Mouse (Mus musculus): ENCODE data around the gene Slc41a2. TPM values are rescaled to one million over a fixed set of nuclear protein-coding genes. Genes with fewer than 3 reads are reported as not detected.
"Not testable (repeated sequence)": the region's sequence is repeated elsewhere in the genome, so short reads cannot be mapped to it uniquely, and the experiment has no call there.

The Slc41a2 gene
- total RNA-seq, 1 experiment from 2014 or later = 7.0 TPM

- no peak for ATAC-seq (replicated peaks; ENCODE audit: insufficient number of reproducible peaks, low FRiP score, low TSS enrichment, poor library complexity, severe bottlenecking)
Observed at GRCm38 (mm10) chr10:83356416-83356815, 18.7 kb upstream of the Slc41a2 start.

- ATAC-seq (replicated peaks; ENCODE audit: insufficient number of reproducible peaks, low FRiP score, low TSS enrichment, poor library complexity, severe bottlenecking) = no peak
Observed at GRCm38 (mm10) chr10:83354333-83354719, 16.6 kb upstream of the Slc41a2 start.

GRCm38 (mm10) chr10:83353680-83354332 lies 16.1 kb upstream of the Slc41a2 start:
- ATAC-seq (replicated peaks; ENCODE audit: insufficient number of reproducible peaks, low FRiP score, low TSS enrichment, poor library complexity, severe bottlenecking) = no peak

GRCm38 (mm10) chr10:83351779-83352178 lies 14.1 kb upstream of the Slc41a2 start:
- not testable (repeated sequence) for ATAC-seq (replicated peaks; ENCODE audit: insufficient number of reproducible peaks, low FRiP score, low TSS enrichment, poor library complexity, severe bottlenecking)

GRCm38 (mm10) chr10:83350689-83351088 lies 13.0 kb upstream of the Slc41a2 start:
- ATAC-seq (replicated peaks; ENCODE audit: insufficient number of reproducible peaks, low FRiP score, low TSS enrichment, poor library complexity, severe bottlenecking) = no peak

- ATAC-seq (replicated peaks; ENCODE audit: insufficient number of reproducible peaks, low FRiP score, low TSS enrichment, poor library complexity, severe bottlenecking) = no peak
Observed at GRCm38 (mm10) chr10:83347494-83347893, 9.8 kb upstream of the Slc41a2 start.

GRCm38 (mm10) chr10:83346359-83346736 lies 8.7 kb upstream of the Slc41a2 start:
- ATAC-seq (replicated peaks; ENCODE audit: insufficient number of reproducible peaks, low FRiP score, low TSS enrichment, poor library complexity, severe bottlenecking) = no peak

GRCm38 (mm10) chr10:83345693-83346358 lies 8.1 kb upstream of the Slc41a2 start:
- ATAC-seq (replicated peaks; ENCODE audit: insufficient number of reproducible peaks, low FRiP score, low TSS enrichment, poor library complexity, severe bottlenecking) = no peak

GRCm38 (mm10) chr10:83343828-83344685 lies 6.4 kb upstream of the Slc41a2 start:
- 0 out of 2 replicates have a peak, but pooled peaks have one; percentile 17 for ATAC-seq (replicated peaks; ENCODE audit: insufficient number of reproducible peaks, low FRiP score, low TSS enrichment, poor library complexity, severe bottlenecking)

- ATAC-seq (replicated peaks; ENCODE audit: insufficient number of reproducible peaks, low FRiP score, low TSS enrichment, poor library complexity, severe bottlenecking) = no peak
Observed at GRCm38 (mm10) chr10:83343171-83343570, 5.5 kb upstream of the Slc41a2 start.

- no peak for ATAC-seq (replicated peaks; ENCODE audit: insufficient number of reproducible peaks, low FRiP score, low TSS enrichment, poor library complexity, severe bottlenecking)
Observed at GRCm38 (mm10) chr10:83341226-83341625, 3.5 kb upstream of the Slc41a2 start.

GRCm38 (mm10) chr10:83337971-83338598 lies 403 bp upstream of the Slc41a2 start:
- no peak for ATAC-seq (replicated peaks; ENCODE audit: insufficient number of reproducible peaks, low FRiP score, low TSS enrichment, poor library complexity, severe bottlenecking)

GRCm38 (mm10) chr10:83336336-83336735 lies 1.3 kb downstream of the Slc41a2 start:
- no peak for ATAC-seq (replicated peaks; ENCODE audit: insufficient number of reproducible peaks, low FRiP score, low TSS enrichment, poor library complexity, severe bottlenecking)

- ATAC-seq (replicated peaks; ENCODE audit: insufficient number of reproducible peaks, low FRiP score, low TSS enrichment, poor library complexity, severe bottlenecking) = no peak
Observed at GRCm38 (mm10) chr10:83332581-83332980, 5.1 kb downstream of the Slc41a2 start.

- no peak for ATAC-seq (replicated peaks; ENCODE audit: insufficient number of reproducible peaks, low FRiP score, low TSS enrichment, poor library complexity, severe bottlenecking)
Observed at GRCm38 (mm10) chr10:83331811-83332210, 5.9 kb downstream of the Slc41a2 start.

- ATAC-seq (replicated peaks; ENCODE audit: insufficient number of reproducible peaks, low FRiP score, low TSS enrichment, poor library complexity, severe bottlenecking) = peak; percentile 68
Observed at GRCm38 (mm10) chr10:83330336-83330735, 7.3 kb downstream of the Slc41a2 start.

- ATAC-seq (replicated peaks; ENCODE audit: insufficient number of reproducible peaks, low FRiP score, low TSS enrichment, poor library complexity, severe bottlenecking) = no peak
Observed at GRCm38 (mm10) chr10:83328791-83329190, 8.9 kb downstream of the Slc41a2 start.

- no peak for ATAC-seq (replicated peaks; ENCODE audit: insufficient number of reproducible peaks, low FRiP score, low TSS enrichment, poor library complexity, severe bottlenecking)
Observed at GRCm38 (mm10) chr10:83326648-83327285, 10.9 kb downstream of the Slc41a2 start.

- ATAC-seq (replicated peaks; ENCODE audit: insufficient number of reproducible peaks, low FRiP score, low TSS enrichment, poor library complexity, severe bottlenecking) = no peak
Observed at GRCm38 (mm10) chr10:83325903-83326302, 11.8 kb downstream of the Slc41a2 start.

All from monocyte, adult 5-6 weeks (primary cell).